Mouse (Mus musculus) liver, embryonic 13.5 days (tissue): Measurements from ENCODE around the gene Hist2h3c1. TPM values are rescaled to one million over a fixed set of nuclear protein-coding genes. Genes with fewer than 3 reads are reported as not detected.
A peak's percentile ranks its signal among the peaks of the same experiment; 100 is the strongest.
"Not testable (repeated sequence)": the region's sequence is repeated elsewhere in the genome, so short reads cannot be mapped to it uniquely, and the experiment has no call there.

ENCODE experiments used
- ATAC-seq: fragments of 200-750 bp; cut with Nextera tagmentation; 2 replicates; pipeline ENCODE4 v1.8.0; 2017; ENCODE audit warnings: low read depth, mild to moderate bottlenecking, moderate number of reproducible peaks, moderate library complexity
- DNase-seq: peaks from one replicate; pipeline ENCODE4 v3.0.0; 2022
- H3K27ac ChIP-seq: fragments of 300-500 bp; sonication (generic); 2 replicates; pipeline ENCODE4 v1.5.1; 2015; ENCODE audit warnings: moderate library complexity, mild to moderate bottlenecking, inconsistent platforms
- H3K27me3 ChIP-seq: fragments of 300-500 bp; sonication (generic); 2 replicates; pipeline ENCODE4 v1.6.1; 2015; ENCODE audit warnings: mild to moderate bottlenecking, inconsistent platforms
- H3K36me3 ChIP-seq: fragments of 300-500 bp; sonication (generic); 2 replicates; pipeline ENCODE4 v1.6.1; 2015; ENCODE audit warnings: mild to moderate bottlenecking, inconsistent platforms
- H3K4me1 ChIP-seq: fragments of 300-500 bp; sonication (generic); replicated peaks from 2 replicates; pipeline ENCODE4 v1.6.1; 2015; ENCODE audit warnings: inconsistent platforms
- H3K4me2 ChIP-seq: fragments of 300-500 bp; sonication (generic); 2 replicates; pipeline ENCODE4 v1.6.1; 2015; ENCODE audit warnings: inconsistent platforms, mild to moderate bottlenecking, moderate library complexity
- H3K4me3 ChIP-seq: fragments of 300-500 bp; sonication (generic); replicated peaks from 2 replicates; pipeline ENCODE4 v1.5.1; 2015; ENCODE audit warnings: mild to moderate bottlenecking, inconsistent platforms
- H3K9ac ChIP-seq: fragments of 300-500 bp; sonication (generic); 2 replicates; pipeline ENCODE4 v1.6.1; 2015; ENCODE audit warnings: mild to moderate bottlenecking, inconsistent platforms
- H3K9me3 ChIP-seq: fragments of 300-500 bp; sonication (generic); replicated peaks from 2 replicates; pipeline ENCODE4 v1.6.1; 2016; ENCODE audit warnings: inconsistent platforms
- WGBS: fragments of 180-500 bp; shearing (Covaris S2); methylation state at CpG from one replicate; pipeline ENCODE4 v1.1.7; 2015; ENCODE audit not compliant: insufficient replicate concordance; 5-methylcytosine and 5-hydroxymethylcytosine counted together
- polyA plus RNA-seq: library from polyadenylated mRNA; unstranded; fragments of >200 nt; fragmentation: Nextera tagmentation; extraction: Ambion mirVana; gene quantifications from 2 replicates; pipeline ENCODE4 v1.2.1, GENCODE M21; 2015

The Hist2h3c1 gene
- polyA plus RNA-seq, 1 experiment from 2014 or later: 2.3 TPM

GRCm38 (mm10) chr3:96261623-96262022 lies 15.1 kb downstream of the Hist2h3c1 start:
- ATAC-seq (no peak), DNase-seq (no peak)
- Histone ChIP-seq H3K27me3 (no peaks in the 10 kb centered on the region), H3K9ac (peak overlapping the region; percentile 90), H3K27ac (peak overlapping the region; percentile 99), H3K36me3 (no peaks in the 10 kb centered on the region), H3K9me3 (no peaks in the 10 kb centered on the region), H3K4me2 (peak overlapping the region; percentile 81), H3K4me1 (peaks cover 52% of the 10 kb centered on the region), H3K4me3 (peak overlapping the region; percentile 59)
- 48% methylated on average over 3 of the region's 3 CpGs for WGBS

- Histone ChIP-seq H3K4me1 (peaks cover 58% of the 10 kb centered on the region), H3K27me3 (no peaks in the 10 kb centered on the region), H3K9ac (peak overlapping the region; percentile 90), H3K27ac (peak overlapping the region; percentile 99), H3K4me2 (peak overlapping the region; percentile 81), H3K36me3 (no peaks in the 10 kb centered on the region), H3K4me3 (peak overlapping the region; percentile 59), H3K9me3 (no peaks in the 10 kb centered on the region)
- 1% methylated on average over 19 of the region's 19 CpGs for WGBS
- peak; percentile 76 for ATAC-seq
- DNase-seq: peak; percentile 79
These were observed 15.9 kb downstream of the Hist2h3c1 start for GRCm38 (mm10) chr3:96262216-96262875.

GRCm38 (mm10) chr3:96262979-96263550 lies 16.6 kb downstream of the Hist2h3c1 start, which contains the start of gene Hist2h4:
Gene Hist2h4 (minus strand): TSS chr3:96263311.
- WGBS: under 1% methylated on average over 40 of the region's 40 CpGs

GRCm38 (mm10) chr3:96263558-96264403 lies 17.3 kb downstream of the Hist2h3c1 start:
- H3K9me3 ChIP-seq: no peaks in the 10 kb centered on the region
- H3K4me2 ChIP-seq: peak overlapping the region; percentile 81
- WGBS: 5% methylated on average over 27 of the region's 27 CpGs
- no peak for DNase-seq
- ATAC-seq: no peak
- peak overlapping the region; percentile 99 for H3K27ac ChIP-seq
- no peaks in the 10 kb centered on the region for H3K27me3 ChIP-seq
- peak overlapping the region; percentile 90 for H3K9ac ChIP-seq
- no peaks in the 10 kb centered on the region for H3K36me3 ChIP-seq
- peak overlapping the region; percentile 59 for H3K4me3 ChIP-seq
- H3K4me1 ChIP-seq: peaks cover 66% of the 10 kb centered on the region

More at GRCm38 (mm10) chr3:96262979-96263550, 16.6 kb downstream of the Hist2h3c1 start, which contains the start of gene Hist2h4:
- Histone ChIP-seq H3K9ac (peak within 1 kb of the TSS; percentile 90), H3K4me1 (peaks cover 65% of the 10 kb centered on the region), H3K9me3 (no peaks in the 10 kb centered on the region), H3K27ac (peak within 1 kb of the TSS; percentile 99), H3K4me3 (peak within 1 kb of the TSS; percentile 59), H3K4me2 (peak within 1 kb of the TSS; percentile 81), H3K36me3 (no peaks in the 10 kb centered on the region), H3K27me3 (no peaks in the 10 kb centered on the region)
- peak; percentile 95 for DNase-seq
- peak; percentile 88 for ATAC-seq

GRCm38 (mm10) chr3:96264404-96264949 lies 18.0 kb downstream of the Hist2h3c1 start:
- Histone ChIP-seq H3K27me3 (no peaks in the 10 kb centered on the region), H3K9me3 (no peaks in the 10 kb centered on the region), H3K36me3 (no peaks in the 10 kb centered on the region), H3K4me1 (peaks cover 61% of the 10 kb centered on the region), H3K4me3 (peak overlapping the region; percentile 59), H3K4me2 (peak overlapping the region; percentile 81), H3K9ac (peak overlapping the region; percentile 90), H3K27ac (peak overlapping the region; percentile 99)
- 68% methylated on average over 7 of the region's 7 CpGs for WGBS
- no peak for ATAC-seq
- DNase-seq: no peak

GRCm38 (mm10) chr3:96266132-96266710 lies 19.7 kb downstream of the Hist2h3c1 start:
- H3K27me3 ChIP-seq: no peaks in the 10 kb centered on the region
- no peak overlapping the region for H3K4me3 ChIP-seq
- no peak for ATAC-seq
- H3K4me1 ChIP-seq: peaks cover 60% of the 10 kb centered on the region
- H3K4me2 ChIP-seq: peak overlapping the region; percentile 31
- DNase-seq: no peak
- H3K27ac ChIP-seq: peak overlapping the region; percentile 92
- 35% methylated on average over 8 of the region's 8 CpGs for WGBS
- peak overlapping the region; percentile 64 for H3K9ac ChIP-seq
- no peaks in the 10 kb centered on the region for H3K36me3 ChIP-seq
- H3K9me3 ChIP-seq: no peaks in the 10 kb centered on the region

- Histone ChIP-seq H3K27me3 (no peaks in the 10 kb centered on the region), H3K36me3 (no peaks in the 10 kb centered on the region), H3K9ac (peak overlapping the region; percentile 66), H3K4me3 (no peak overlapping the region; the same call in 1 of the 2 replicates), H3K4me2 (peak overlapping the region; percentile 64), H3K9me3 (no peaks in the 10 kb centered on the region), H3K27ac (peak overlapping the region; percentile 92), H3K4me1 (peaks cover 51% of the 10 kb centered on the region)
- 72% methylated on average over 4 of the region's 4 CpGs for WGBS
- no peak for DNase-seq
- no peak for ATAC-seq
These were observed 21.1 kb downstream of the Hist2h3c1 start for GRCm38 (mm10) chr3:96267541-96267940.

- Histone ChIP-seq H3K9ac (peak within 1 kb of the TSS; percentile 84), H3K4me1 (peaks cover 51% of the 10 kb centered on the region), H3K36me3 (no peaks in the 10 kb centered on the region), H3K27me3 (no peaks in the 10 kb centered on the region), H3K9me3 (no peaks in the 10 kb centered on the region), H3K27ac (peak within 1 kb of the TSS; percentile 100), H3K4me3 (peak within 1 kb of the TSS; percentile 59), H3K4me2 (peak within 1 kb of the TSS; percentile 68)
- ATAC-seq (peak; percentile 44), DNase-seq (peak; percentile 82)
- 22% methylated on average over 29 of the region's 30 CpGs for WGBS
These were observed 21.7 kb downstream of the Hist2h3c1 start, which contains the start of gene Hist2h3b for GRCm38 (mm10) chr3:96268051-96268775. Gene Hist2h3b (plus strand): TSS chr3:96268654.

GRCm38 (mm10) chr3:96268776-96269378 lies 22.4 kb downstream of the Hist2h3c1 start:
- H3K27me3 ChIP-seq, H3K36me3 ChIP-seq, H3K9me3 ChIP-seq, DNase-seq: not testable (repeated sequence)
- Histone ChIP-seq H3K27ac (peak overlapping the region; percentile 100), H3K9ac (peak overlapping the region; percentile 84), H3K4me2 (peak overlapping the region; percentile 68), H3K4me1 (peaks cover 52% of the 10 kb centered on the region), H3K4me3 (peak overlapping the region; percentile 59)
- WGBS: 0% methylated on average over 9 of the region's 44 CpGs
- peak; percentile 37 for ATAC-seq
